Mouse (Mus musculus) heart, adult 2 months (tissue): ENCODE measurements at regions not wholly inside any gene's neighbourhood (a gene's known extent, or its start where the extent isn't known, plus 50 kb on each side); places are given as distances from the start of the nearest gene placed in this dataset.

ENCODE experiments used
- CTCF ChIP-seq: fragments of 200-600 bp; IDR thresholded peaks from 2 replicates; pipeline ENCODE4 v1.8.1; 2022; ENCODE audit warnings: antibody characterized with exemption, mild to moderate bottlenecking, moderate library complexity
- EP300 ChIP-seq: fragments of 200-500 bp; IDR thresholded peaks from 2 replicates; pipeline ENCODE4 v1.6.1; 2011; ENCODE audit warnings: low read depth, low read length, control low read depth; ENCODE audit not compliant: insufficient read depth
- POLR2A ChIP-seq: fragments of 200-500 bp; IDR thresholded peaks from 2 replicates; pipeline ENCODE4 v1.6.1; 2011; ENCODE audit warnings: mild to moderate bottlenecking, low read depth, low read length, control low read depth; ENCODE audit not compliant: insufficient read depth

DNA sequence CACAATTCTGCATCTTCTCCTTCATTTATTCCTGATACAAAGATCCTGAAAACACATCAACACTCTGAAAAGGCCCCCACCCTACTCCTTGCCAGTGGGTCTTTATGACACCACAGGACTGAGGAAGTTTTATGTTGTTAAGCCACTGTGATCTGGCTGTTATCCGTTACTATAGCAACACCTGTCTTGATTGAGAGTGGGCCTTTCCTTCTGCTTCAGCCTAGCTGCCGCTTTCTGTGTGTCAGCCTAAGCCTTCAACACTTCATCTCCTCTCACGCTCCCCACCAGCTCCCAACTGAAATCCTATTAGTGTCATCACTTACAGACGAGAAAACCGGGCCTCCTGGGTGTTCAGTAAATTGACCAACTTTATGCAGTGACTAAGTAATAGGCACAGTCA, 203.6 kb upstream of the Srrm4 start:
- TF ChIP-seq CTCF (no peak), POLR2A (no peak), EP300 (no peak)
